Mouse (Mus musculus): ENCODE results near the gene Apol6.

DNA sequence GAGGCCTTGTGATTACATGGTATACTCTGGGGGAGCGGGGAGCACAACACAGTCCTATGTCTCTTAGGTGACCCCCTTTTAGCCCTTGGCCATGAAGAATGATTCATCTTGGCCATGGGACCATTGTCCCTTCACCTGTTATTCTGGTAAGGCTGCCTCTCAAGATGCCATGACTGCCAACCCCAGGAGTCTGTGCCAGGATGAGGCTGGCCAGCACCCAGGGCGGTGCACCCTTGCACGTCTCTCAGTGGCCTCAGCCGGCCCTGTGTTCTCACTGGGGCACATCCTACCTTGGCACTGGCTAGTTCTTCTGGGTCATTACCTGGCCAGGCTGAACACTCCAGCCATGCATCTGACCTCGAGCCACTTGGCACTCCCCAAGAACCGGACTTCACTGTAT, 35.7 kb upstream of the Apol6 start:
- TF ChIP-seq POLR2A (IDR thresholded peaks at IDR 0.05; ENCODE audit: control insufficient read depth in 1 of 2, insufficient read depth in 1 of 2, low read depth in 1 of 2, low read length in 2 of 2, poor library complexity in 1 of 2) (no peak), MAX (IDR thresholded peaks at IDR 0.05; ENCODE audit: low read length) (no peak), MEF2A (IDR thresholded peaks at IDR 0.05; ENCODE audit: extremely low read depth, insufficient replicate concordance, low read depth, low read length, poor library complexity, severe bottlenecking) (no peak), CTCF (IDR thresholded peaks at IDR 0.05 in 2 of 3, conservative IDR thresholded peaks at IDR 0.05 in 1 of 3; ENCODE audit: control insufficient read depth in 1 of 3, insufficient read depth in 1 of 3, low read depth in 2 of 3, low read length in 3 of 3, poor library complexity in 1 of 3, severe bottlenecking in 1 of 3) (no peak), MYC (IDR thresholded peaks at IDR 0.05; ENCODE audit: low read depth, low read length) (no peak), MAFK (IDR thresholded peaks at IDR 0.05; ENCODE audit: borderline replicate concordance, low read depth, low read length) (no peak), NELFE (IDR thresholded peaks at IDR 0.05; ENCODE audit: low read depth, low read length) (no peak), KAT2A (conservative IDR thresholded peaks at IDR 0.05; ENCODE audit: low read depth, low read length) (no peak), GABPA (IDR thresholded peaks at IDR 0.05; ENCODE audit: low read depth, low read length) (no peak), POLR2AphosphoS5 (IDR thresholded peaks at IDR 0.05; ENCODE audit: borderline replicate concordance, low read depth, low read length) (no peak), MAZ (IDR thresholded peaks at IDR 0.05; ENCODE audit: low read depth, low read length) (no peak)

Measured in MEL (cell line).